Mouse (Mus musculus) spleen, adult 2 months (tissue): ENCODE measurements at regions not wholly inside any gene's neighbourhood (a gene's known extent, or its start where the extent isn't known, plus 50 kb on each side); places are given as distances from the start of the nearest gene placed in this dataset.
A peak's percentile ranks its signal among the peaks of the same experiment; 100 is the strongest.

Experiments
- DNase-seq, 2 experiments: peaks; one replicate each; pipeline versions ENCODE4 v3.0.0 to v3.0.0-alpha.2; 2012 to 2021; ENCODE audit warnings: low spot score in 2 of 2, low read depth in 1 of 2
- H3K27ac ChIP-seq: fragments of 200-500 bp; 2 replicates; pipeline ENCODE4 v1.5.1; 2012; ENCODE audit warnings: low read length, inconsistent platforms; ENCODE audit not compliant: insufficient read depth
- H3K27me3 ChIP-seq: fragments of 200-500 bp; 2 replicates; pipeline ENCODE4 v1.6.1; 2012; ENCODE audit warnings: mild to moderate bottlenecking, moderate library complexity, low read length, inconsistent platforms; ENCODE audit not compliant: control insufficient read depth, insufficient read depth
- H3K36me3 ChIP-seq: fragments of 200-500 bp; 2 replicates; pipeline ENCODE4 v1.6.1; 2012; ENCODE audit warnings: mild to moderate bottlenecking, low read length, inconsistent platforms; ENCODE audit not compliant: control insufficient read depth, insufficient read depth
- H3K4me1 ChIP-seq: fragments of 200-500 bp; 2 replicates; pipeline ENCODE4 v1.6.1; 2011; ENCODE audit warnings: inconsistent platforms; ENCODE audit not compliant: control insufficient read depth, insufficient read depth, insufficient read length
- H3K4me3 ChIP-seq: fragments of 200-500 bp; 2 replicates; pipeline ENCODE4 v1.5.1; 2011; ENCODE audit warnings: mild to moderate bottlenecking, inconsistent platforms; ENCODE audit not compliant: insufficient read depth, insufficient read length; ENCODE audit errors: extremely low read depth
- CTCF ChIP-seq: fragments of 200-500 bp; IDR thresholded peaks from 2 replicates; pipeline ENCODE4 v1.5.1; 2011; ENCODE audit warnings: mild to moderate bottlenecking, inconsistent platforms; ENCODE audit not compliant: insufficient read depth, insufficient read length, insufficient replicate concordance; ENCODE audit errors: extremely low read depth
- POLR2A ChIP-seq: fragments of 200-500 bp; IDR thresholded peaks from 2 replicates; pipeline ENCODE4 v1.6.1; 2011; ENCODE audit warnings: low read depth, low read length, inconsistent platforms
- WGBS: fragments of 180-500 bp; shearing (Covaris S2); methylation state at CpG from one replicate; pipeline ENCODE4 v1.1.7; 2018; 5-methylcytosine and 5-hydroxymethylcytosine counted together

- H3K4me3 ChIP-seq, result no peak overlapping the region
- 42% methylated on average over 6 of the region's 6 CpGs for WGBS
- TF ChIP-seq POLR2A (no peak), CTCF (no peak)
- no peak overlapping the region for H3K27ac ChIP-seq
- H3K36me3 ChIP-seq, result no peaks in the 10 kb centered on the region
- no peaks in the 10 kb centered on the region for H3K27me3 ChIP-seq
- no peaks in the 10 kb centered on the region for H3K4me1 ChIP-seq
- DNase-seq, result peak in 1 of 2 experiments; percentile 4
Measured at GRCm38 (mm10) chr5:62939050-62939449, 125.4 kb downstream of the Dthd1 start.
